Mouse (Mus musculus) megakaryocyte, embryonic 14.5 days (primary cell): ENCODE measurements at regions not wholly inside any gene's neighbourhood (a gene's known extent, or its start where the extent isn't known, plus 50 kb on each side); places are given as distances from the start of the nearest gene placed in this dataset.

Experiments
- H3K27me3 ChIP-seq: replicated peaks from 2 replicates; pipeline ENCODE3; 2012; ENCODE audit warnings: inconsistent platforms
- H3K36me3 ChIP-seq: replicated peaks from 2 replicates; pipeline ENCODE3; 2012; ENCODE audit warnings: low read length, inconsistent platforms, mixed read lengths
- H3K4me1 ChIP-seq: 2 replicates; pipeline ENCODE4 v1.6.1; 2012; ENCODE audit warnings: inconsistent platforms
- H3K4me3 ChIP-seq: replicated peaks from 2 replicates; pipeline ENCODE3; 2012; ENCODE audit warnings: moderate library complexity, mild to moderate bottlenecking, inconsistent platforms
- H3K9me3 ChIP-seq: 2 replicates; pipeline ENCODE4 v1.6.1; 2012; ENCODE audit warnings: inconsistent platforms
- FLI1 ChIP-seq: IDR thresholded peaks from 2 replicates; pipeline ENCODE4 v1.6.1; 2012; ENCODE audit warnings: low read length, inconsistent platforms, mixed read lengths
- GATA1 ChIP-seq: IDR thresholded peaks from 3 replicates; pipeline ENCODE4 v1.6.1; 2012; ENCODE audit warnings: mixed read lengths, low read length, inconsistent platforms, borderline replicate concordance

- Histone ChIP-seq H3K4me1 (no peaks in the 10 kb centered on the region), H3K4me3 (no peak overlapping the region), H3K27me3 (peaks cover 70% of the 10 kb centered on the region), H3K9me3 (no peaks in the 10 kb centered on the region), H3K36me3 (no peaks in the 10 kb centered on the region)
- no peak for TF ChIP-seq FLI1
- TF ChIP-seq GATA1 = no peak
Observed at GRCm38 (mm10) chr9:61167097-61167842, 204.9 kb upstream of the Tle3 start.

- Histone ChIP-seq H3K4me3 (no peak overlapping the region), H3K4me1 (no peaks in the 10 kb centered on the region), H3K27me3 (peaks cover 64% of the 10 kb centered on the region), H3K9me3 (no peaks in the 10 kb centered on the region), H3K36me3 (no peaks in the 10 kb centered on the region)
- no peak for TF ChIP-seq FLI1
- TF ChIP-seq GATA1 = no peak
Observed at GRCm38 (mm10) chr9:61168931-61169330, 203.2 kb upstream of the Tle3 start.

DNA sequence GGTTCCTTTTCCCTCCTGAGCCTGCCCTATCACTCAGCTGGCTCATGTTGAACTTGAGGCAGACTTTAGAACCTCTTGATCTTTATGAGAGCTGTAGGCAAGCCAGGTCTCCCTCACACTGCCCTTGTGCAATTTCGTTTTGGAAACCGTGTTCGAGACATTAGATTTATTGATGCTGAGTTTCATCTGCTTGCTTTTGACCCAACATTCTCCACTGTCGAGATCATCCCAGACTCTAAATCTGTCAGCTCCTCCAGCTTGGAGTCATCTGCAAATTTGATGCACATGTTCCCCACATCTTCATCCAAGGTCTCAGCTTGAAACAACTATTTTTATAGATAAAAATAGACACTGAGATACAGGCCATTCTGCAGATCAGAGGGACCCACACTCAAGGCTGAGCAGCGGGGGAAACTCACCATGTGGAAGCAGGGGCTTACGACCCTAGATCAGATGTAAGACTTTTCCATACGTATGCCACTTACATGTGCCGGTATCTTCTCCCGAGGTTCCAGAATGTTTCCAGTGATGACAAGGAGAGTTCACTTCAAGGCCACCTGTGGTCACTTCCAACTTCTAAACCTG is 202.6 kb upstream of the Tle3 start:
- no peak overlapping the region for H3K4me3 ChIP-seq
- peaks cover 63% of the 10 kb centered on the region for H3K27me3 ChIP-seq
- H3K9me3 ChIP-seq = no peaks in the 10 kb centered on the region
- H3K36me3 ChIP-seq = no peaks in the 10 kb centered on the region
- TF ChIP-seq FLI1 (no peak), GATA1 (no peak)
- no peaks in the 10 kb centered on the region for H3K4me1 ChIP-seq

- H3K36me3 ChIP-seq = no peaks in the 10 kb centered on the region
- no peaks in the 10 kb centered on the region for H3K4me1 ChIP-seq
- TF ChIP-seq GATA1 = no peak
- no peak for TF ChIP-seq FLI1
- no peaks in the 10 kb centered on the region for H3K9me3 ChIP-seq
- H3K27me3 ChIP-seq = peaks cover 60% of the 10 kb centered on the region
- no peak overlapping the region for H3K4me3 ChIP-seq
Observed at GRCm38 (mm10) chr9:61170921-61171320, 201.2 kb upstream of the Tle3 start.

DNA sequence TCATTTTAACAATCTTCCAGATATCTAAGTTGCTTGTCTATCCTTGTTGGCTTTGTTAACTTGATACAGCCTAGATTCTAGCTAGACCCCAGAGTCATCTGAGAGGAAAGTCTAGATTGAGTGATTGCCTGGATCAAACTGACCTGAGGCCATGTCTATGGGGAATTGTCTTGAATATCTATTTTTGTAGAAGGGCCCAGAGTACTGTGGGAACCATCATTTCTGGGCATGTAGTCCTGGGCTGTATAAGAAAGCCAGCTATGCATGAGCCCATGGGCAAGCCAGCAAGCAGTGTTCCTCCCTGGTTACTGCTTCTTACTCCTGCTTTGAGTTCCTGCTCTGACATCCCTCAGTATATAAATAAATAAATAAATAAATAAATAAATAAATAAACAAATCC is 199.7 kb upstream of the Tle3 start:
- H3K27me3 ChIP-seq = peaks cover 58% of the 10 kb centered on the region
- H3K4me3 ChIP-seq = no peak overlapping the region
- H3K36me3 ChIP-seq = no peaks in the 10 kb centered on the region
- no peaks in the 10 kb centered on the region for H3K9me3 ChIP-seq
- no peak for TF ChIP-seq FLI1
- no peaks in the 10 kb centered on the region for H3K4me1 ChIP-seq

- Histone ChIP-seq H3K4me3 (no peak overlapping the region), H3K9me3 (no peaks in the 10 kb centered on the region), H3K27me3 (peaks cover 58% of the 10 kb centered on the region), H3K36me3 (no peaks in the 10 kb centered on the region), H3K4me1 (no peaks in the 10 kb centered on the region)
- no peak for TF ChIP-seq FLI1
Observed at GRCm38 (mm10) chr9:61173548-61173947, 198.6 kb upstream of the Tle3 start.

DNA sequence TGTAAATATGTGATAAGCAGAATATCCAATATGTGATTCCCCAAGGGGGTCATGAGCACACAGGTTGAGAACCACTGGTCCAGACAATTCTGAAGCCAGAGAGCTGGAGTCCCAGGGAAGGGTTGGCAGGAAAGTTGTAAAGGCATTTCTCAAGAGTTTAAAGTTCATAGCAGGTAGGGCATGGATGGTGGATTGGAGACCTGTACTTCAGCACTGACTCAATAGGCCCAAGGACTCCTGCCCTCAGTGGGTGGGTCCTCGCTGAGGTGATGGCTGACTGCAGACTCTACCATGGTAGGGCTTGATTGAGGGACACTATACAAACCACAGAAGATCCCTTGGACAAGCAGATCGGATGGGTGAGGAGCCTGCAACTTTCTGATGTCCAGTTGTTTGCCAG is 196.8 kb upstream of the Tle3 start:
- H3K9me3 ChIP-seq = no peaks in the 10 kb centered on the region
- no peak for TF ChIP-seq FLI1
- no peak for TF ChIP-seq GATA1
- H3K4me1 ChIP-seq = no peaks in the 10 kb centered on the region
- no peaks in the 10 kb centered on the region for H3K36me3 ChIP-seq
- no peak overlapping the region for H3K4me3 ChIP-seq
- H3K27me3 ChIP-seq = peaks cover 59% of the 10 kb centered on the region

- no peak overlapping the region for H3K4me3 ChIP-seq
- H3K36me3 ChIP-seq = no peaks in the 10 kb centered on the region
- peaks cover 51% of the 10 kb centered on the region for H3K27me3 ChIP-seq
- TF ChIP-seq FLI1 (no peak), GATA1 (no peak)
- no peaks in the 10 kb centered on the region for H3K9me3 ChIP-seq
- no peaks in the 10 kb centered on the region for H3K4me1 ChIP-seq
Observed at GRCm38 (mm10) chr9:61176856-61177255, 195.3 kb upstream of the Tle3 start.

DNA sequence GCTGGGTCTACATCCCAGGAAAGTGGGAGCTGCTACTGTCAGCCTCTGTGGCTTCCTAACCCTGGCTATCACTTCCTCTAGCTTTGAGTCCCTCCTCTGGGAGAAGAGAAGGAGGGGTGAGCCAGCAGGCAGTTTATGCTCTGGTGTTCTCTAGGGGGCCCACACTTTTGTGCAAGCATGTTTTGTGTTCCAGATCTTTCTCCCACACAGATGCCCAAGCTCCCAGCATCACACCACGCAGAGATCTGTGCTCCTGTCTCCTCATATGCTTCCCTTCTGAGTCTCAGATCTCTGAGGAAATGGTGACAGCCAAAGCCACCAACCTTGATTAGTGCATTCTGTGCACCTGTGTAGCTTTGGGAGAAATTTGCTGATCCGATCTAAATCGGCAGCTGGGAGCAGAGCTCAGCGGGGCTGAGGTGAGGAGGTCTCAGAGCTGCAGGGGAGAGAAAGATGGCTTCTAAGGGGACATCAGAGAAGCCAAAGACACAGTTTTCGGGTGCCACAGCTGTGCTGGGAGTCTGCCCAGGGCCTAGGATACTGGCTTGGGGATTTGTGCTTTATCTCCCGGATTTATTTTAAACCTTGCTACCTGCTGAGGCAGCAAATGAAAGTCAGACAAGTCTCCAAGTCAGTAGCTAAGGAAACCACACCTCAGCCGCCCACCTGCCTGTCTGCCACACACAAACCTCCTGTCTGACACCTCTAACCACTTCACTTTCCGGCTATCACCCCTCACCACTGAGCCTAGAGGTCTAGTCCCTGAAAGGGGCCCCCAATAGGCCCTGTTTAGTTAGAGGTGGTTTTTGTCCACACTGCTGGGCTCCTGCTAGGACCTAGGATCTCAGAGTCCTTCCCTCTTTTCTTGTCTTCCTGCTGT is 185.4 kb upstream of the Tle3 start:
- Histone ChIP-seq H3K4me3 (no peak overlapping the region), H3K36me3 (no peaks in the 10 kb centered on the region), H3K4me1 (peaks cover 6% of the 10 kb centered on the region; the same call in 1 of the 2 replicates), H3K9me3 (peaks cover 8% of the 10 kb centered on the region; the same call in 1 of the 2 replicates), H3K27me3 (peaks cover 55% of the 10 kb centered on the region)
- TF ChIP-seq FLI1 = no peak
- no peak for TF ChIP-seq GATA1
